Mouse (Mus musculus): ENCODE data around the gene Rnd3. TPM values are rescaled to one million over a fixed set of nuclear protein-coding genes. Genes with fewer than 3 reads are reported as not detected.

The Rnd3 gene
- polyA plus RNA-seq, 1 experiment from 2014 or later, result 214 TPM

DNA sequence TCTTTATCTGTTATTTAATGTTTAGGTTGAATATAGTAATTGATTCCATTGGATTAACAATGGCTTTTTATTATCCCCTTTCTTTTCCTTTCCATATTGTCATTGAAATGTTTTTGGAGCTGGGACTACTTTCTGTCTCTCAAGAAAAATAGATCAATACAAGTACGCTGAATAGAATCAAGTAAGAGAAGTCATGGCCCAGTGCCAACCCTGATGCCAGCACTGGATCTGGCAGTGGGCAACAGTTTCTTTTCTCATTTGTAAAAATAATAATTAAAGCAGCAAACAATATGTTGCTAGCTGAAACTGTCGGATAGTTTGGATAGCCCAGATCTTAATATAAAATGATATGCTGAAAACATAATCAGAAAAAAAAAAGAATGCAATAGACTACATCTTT lies 12.2 kb upstream of the Rnd3 start:
- no peaks in the 10 kb centered on the region for H3K9me3 ChIP-seq (replicated peaks; ENCODE audit: control insufficient read depth, low read length)
- DNase-seq (ENCODE audit: low spot score), result no peak
- no peak overlapping the region for H3K4me3 ChIP-seq (ENCODE audit: low read depth, low read length)
- no peaks in the 10 kb centered on the region for H3K27me3 ChIP-seq (ENCODE audit: control insufficient read depth, insufficient read depth, low read length)
- H3K4me2 ChIP-seq (ENCODE audit: low read depth, low read length), result no peak overlapping the region
- WGBS, result 93% methylated on average over 2 of the region's 2 CpGs
- no peak for ATAC-seq (replicated peaks; ENCODE audit: insufficient number of reproducible peaks, low FRiP score, low TSS enrichment, low read depth)
- no peaks in the 10 kb centered on the region for H3K36me3 ChIP-seq (replicated peaks; ENCODE audit: control insufficient read depth, insufficient read depth, low read depth, low read length)
- H3K27ac ChIP-seq (replicated peaks; ENCODE audit: low read depth, low read length), result no peak overlapping the region
- no peak overlapping the region for H3K9ac ChIP-seq (replicated peaks; ENCODE audit: low read length)
- no peaks in the 10 kb centered on the region for H3K4me1 ChIP-seq (ENCODE audit: control insufficient read depth, insufficient read depth, low read length)

DNA sequence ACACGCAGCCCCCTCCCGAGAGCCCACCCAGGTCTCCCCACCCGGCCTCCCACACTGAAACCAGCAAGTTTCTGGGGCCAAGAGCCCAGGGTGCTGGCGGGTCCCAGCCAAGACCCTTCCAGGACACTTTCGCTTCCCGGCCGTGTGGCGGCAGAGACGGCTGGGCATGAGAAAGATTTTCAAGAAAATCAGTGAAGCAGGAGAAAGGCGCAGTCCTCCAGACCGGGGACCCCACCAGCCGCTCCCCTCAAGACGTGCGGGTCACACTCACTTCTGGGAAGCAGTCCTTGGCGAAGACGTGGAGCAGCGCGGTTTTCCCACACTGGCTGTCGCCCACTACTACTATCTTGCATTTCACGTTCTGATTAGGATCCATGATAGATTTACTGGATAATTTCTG lies 457 bp downstream of the Rnd3 start:
- DNase-seq (ENCODE audit: low spot score) (peak; percentile 49), ATAC-seq (replicated peaks; ENCODE audit: insufficient number of reproducible peaks, low FRiP score, low TSS enrichment, low read depth) (no peak)
- no peaks in the 10 kb centered on the region for H3K36me3 ChIP-seq (replicated peaks; ENCODE audit: control insufficient read depth, insufficient read depth, low read depth, low read length)
- H3K4me1 ChIP-seq (ENCODE audit: control insufficient read depth, insufficient read depth, low read length), result no peaks in the 10 kb centered on the region
- H3K4me3 ChIP-seq (ENCODE audit: low read depth, low read length), result peak overlapping the region; percentile 98
- H3K9ac ChIP-seq (replicated peaks; ENCODE audit: low read length), result peak overlapping the region; percentile 96
- WGBS, result under 1% methylated on average over 20 of the region's 20 CpGs
- no peaks in the 10 kb centered on the region for H3K9me3 ChIP-seq (replicated peaks; ENCODE audit: control insufficient read depth, low read length)
- H3K4me2 ChIP-seq (ENCODE audit: low read depth, low read length), result peak overlapping the region; percentile 74
- H3K27me3 ChIP-seq (ENCODE audit: control insufficient read depth, insufficient read depth, low read length), result no peaks in the 10 kb centered on the region
- peak overlapping the region; percentile 91 for H3K27ac ChIP-seq (replicated peaks; ENCODE audit: low read depth, low read length)

DNA sequence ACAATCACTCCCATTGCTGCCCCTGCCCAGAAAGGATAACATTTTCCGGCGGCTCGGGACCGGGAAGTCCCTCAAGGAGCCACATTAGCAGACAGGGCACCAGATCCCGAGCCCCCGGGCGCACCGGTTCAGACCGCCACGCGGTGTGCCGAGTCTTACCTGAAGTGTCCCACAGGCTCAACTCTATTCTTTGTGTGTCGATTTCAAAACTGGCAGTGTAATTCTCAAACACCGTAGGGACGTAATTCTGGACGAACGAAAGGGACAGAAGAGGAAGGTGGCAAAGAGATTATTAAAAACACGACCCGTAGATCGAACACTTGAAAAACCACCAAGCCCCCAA lies 875 bp downstream of the Rnd3 start:
- no peaks in the 10 kb centered on the region for H3K4me1 ChIP-seq (ENCODE audit: control insufficient read depth, insufficient read depth, low read length)
- H3K4me3 ChIP-seq (ENCODE audit: low read depth, low read length), result peak overlapping the region; percentile 98
- peak overlapping the region; percentile 91 for H3K27ac ChIP-seq (replicated peaks; ENCODE audit: low read depth, low read length)
- under 1% methylated on average over 20 of the region's 20 CpGs for WGBS
- peak overlapping the region; percentile 74 for H3K4me2 ChIP-seq (ENCODE audit: low read depth, low read length)
- H3K36me3 ChIP-seq (replicated peaks; ENCODE audit: control insufficient read depth, insufficient read depth, low read depth, low read length), result no peaks in the 10 kb centered on the region
- DNase-seq (ENCODE audit: low spot score) (peak; percentile 57), ATAC-seq (replicated peaks; ENCODE audit: insufficient number of reproducible peaks, low FRiP score, low TSS enrichment, low read depth) (peak; percentile 12)
- H3K27me3 ChIP-seq (ENCODE audit: control insufficient read depth, insufficient read depth, low read length), result no peaks in the 10 kb centered on the region
- H3K9me3 ChIP-seq (replicated peaks; ENCODE audit: control insufficient read depth, low read length), result no peaks in the 10 kb centered on the region
- peak overlapping the region; percentile 96 for H3K9ac ChIP-seq (replicated peaks; ENCODE audit: low read length)

DNA sequence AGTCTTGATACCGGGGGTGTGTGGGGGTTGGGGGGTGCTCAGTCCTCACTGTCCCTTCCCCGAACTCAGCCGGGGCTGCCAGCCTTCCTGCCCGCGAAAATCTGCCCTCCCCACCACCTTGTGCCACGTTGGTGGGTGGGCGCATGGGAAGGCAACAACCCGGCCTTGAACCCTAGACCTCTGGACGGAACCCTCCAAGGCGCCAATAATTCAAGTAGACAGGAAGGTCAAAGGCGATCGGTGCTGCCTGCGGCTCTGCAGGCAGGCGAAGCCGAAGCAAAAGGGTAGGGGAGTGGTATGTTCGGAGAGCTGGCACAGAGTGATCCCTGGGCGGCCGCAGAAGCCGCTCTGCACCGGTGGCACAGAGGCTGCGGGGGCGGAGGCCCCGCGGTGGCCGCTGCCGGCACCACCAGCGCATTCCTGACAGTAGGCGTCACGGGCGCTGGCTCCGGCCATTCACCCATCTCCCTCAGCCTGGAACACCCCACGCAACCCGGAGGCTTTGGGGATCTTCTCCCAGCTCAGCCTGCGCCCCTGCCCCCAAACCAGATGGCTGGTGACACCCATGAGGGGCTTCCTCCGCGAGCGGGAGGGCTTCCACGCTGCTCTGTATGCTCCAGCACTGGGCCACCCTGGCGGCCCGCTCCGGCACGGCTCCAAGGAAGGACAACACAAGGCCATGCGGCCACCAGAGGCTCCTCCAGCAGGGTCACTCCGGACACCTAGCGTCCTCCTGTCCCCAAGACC lies 1.4 kb downstream of the Rnd3 start:
- no peaks in the 10 kb centered on the region for H3K4me1 ChIP-seq (ENCODE audit: control insufficient read depth, insufficient read depth, low read length)
- DNase-seq (ENCODE audit: low spot score), result peak; percentile 74
- H3K27me3 ChIP-seq (ENCODE audit: control insufficient read depth, insufficient read depth, low read length), result no peaks in the 10 kb centered on the region
- no peaks in the 10 kb centered on the region for H3K36me3 ChIP-seq (replicated peaks; ENCODE audit: control insufficient read depth, insufficient read depth, low read depth, low read length)
- H3K9ac ChIP-seq (replicated peaks; ENCODE audit: low read length), result peak overlapping the region; percentile 96
- peak overlapping the region; percentile 98 for H3K4me3 ChIP-seq (ENCODE audit: low read depth, low read length)
- WGBS, result 1% methylated on average over 45 of the region's 45 CpGs
- peak overlapping the region; percentile 91 for H3K27ac ChIP-seq (replicated peaks; ENCODE audit: low read depth, low read length)
- ATAC-seq (replicated peaks; ENCODE audit: insufficient number of reproducible peaks, low FRiP score, low TSS enrichment, low read depth), result peak; percentile 61
- H3K4me2 ChIP-seq (ENCODE audit: low read depth, low read length), result peak overlapping the region; percentile 74
- no peaks in the 10 kb centered on the region for H3K9me3 ChIP-seq (replicated peaks; ENCODE audit: control insufficient read depth, low read length)

DNA sequence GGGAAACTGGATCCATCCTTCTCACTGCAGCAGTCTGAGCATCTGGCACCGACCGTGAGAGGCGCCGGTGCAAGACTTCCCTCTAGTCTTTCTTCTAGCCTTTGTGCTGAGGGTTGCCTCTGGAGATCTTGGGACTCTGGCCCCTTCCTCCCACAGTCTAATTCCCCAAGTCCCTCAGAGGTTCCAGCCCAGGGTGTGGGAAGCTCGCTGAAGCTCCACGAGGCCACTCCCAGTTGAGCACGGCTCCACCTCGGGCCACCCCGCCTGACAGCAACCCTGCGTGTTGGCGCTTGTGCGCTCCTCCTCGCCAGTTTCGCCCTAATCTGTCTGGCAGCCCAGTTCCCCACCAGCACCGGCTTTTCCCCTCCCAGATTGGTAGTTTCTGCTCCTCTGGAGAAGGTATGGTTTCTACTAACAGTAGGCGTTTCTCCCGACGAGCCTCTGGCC lies 2.0 kb downstream of the Rnd3 start:
- Histone ChIP-seq H3K9me3 (replicated peaks; ENCODE audit: control insufficient read depth, low read length) (no peaks in the 10 kb centered on the region), H3K27ac (replicated peaks; ENCODE audit: low read depth, low read length) (peak overlapping the region; percentile 91), H3K27me3 (ENCODE audit: control insufficient read depth, insufficient read depth, low read length) (no peaks in the 10 kb centered on the region), H3K9ac (replicated peaks; ENCODE audit: low read length) (peak overlapping the region; percentile 96), H3K4me3 (ENCODE audit: low read depth, low read length) (peak overlapping the region; percentile 98), H3K4me1 (ENCODE audit: control insufficient read depth, insufficient read depth, low read length) (no peaks in the 10 kb centered on the region), H3K4me2 (ENCODE audit: low read depth, low read length) (peak overlapping the region; percentile 74), H3K36me3 (replicated peaks; ENCODE audit: control insufficient read depth, insufficient read depth, low read depth, low read length) (no peaks in the 10 kb centered on the region)
- ATAC-seq (replicated peaks; ENCODE audit: insufficient number of reproducible peaks, low FRiP score, low TSS enrichment, low read depth) (peak; percentile 77), DNase-seq (ENCODE audit: low spot score) (peak; percentile 73)
- WGBS, result 0% methylated on average over 18 of the region's 18 CpGs

DNA sequence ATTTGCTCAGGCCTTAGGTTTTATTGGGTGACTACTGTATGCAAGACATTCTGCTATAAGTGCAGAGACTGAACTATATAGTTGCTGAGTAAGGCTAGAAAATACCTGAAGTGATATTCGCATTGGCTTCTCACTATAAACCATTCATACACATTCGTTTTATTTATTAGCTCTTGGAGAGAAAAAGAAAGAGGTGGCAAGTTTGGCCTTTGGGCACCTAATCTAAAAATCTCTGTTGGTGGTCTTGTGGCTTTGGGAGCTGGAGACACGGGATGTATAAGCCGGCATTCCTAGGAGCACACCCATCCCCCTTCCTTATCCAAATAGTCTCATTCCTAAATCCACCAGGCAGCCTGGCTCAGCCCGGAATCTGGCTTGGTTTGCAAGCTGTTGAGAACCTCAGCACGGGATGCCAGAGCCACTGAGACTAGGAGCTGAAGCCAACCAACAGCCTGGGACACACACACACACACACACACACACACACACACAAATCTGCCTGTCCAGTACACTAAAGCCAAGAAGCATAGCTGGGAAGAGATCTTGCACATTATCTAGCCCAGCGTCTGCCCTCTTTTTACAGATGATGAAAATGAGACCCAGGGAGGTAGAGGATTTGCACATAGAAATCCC lies 3.0 kb downstream of the Rnd3 start:
- WGBS, result 9% methylated on average over 7 of the region's 7 CpGs
- H3K27ac ChIP-seq (replicated peaks; ENCODE audit: low read depth, low read length), result 0 out of 2 replicates have a peak overlapping the region, but pooled peaks have one; percentile 91

DNA sequence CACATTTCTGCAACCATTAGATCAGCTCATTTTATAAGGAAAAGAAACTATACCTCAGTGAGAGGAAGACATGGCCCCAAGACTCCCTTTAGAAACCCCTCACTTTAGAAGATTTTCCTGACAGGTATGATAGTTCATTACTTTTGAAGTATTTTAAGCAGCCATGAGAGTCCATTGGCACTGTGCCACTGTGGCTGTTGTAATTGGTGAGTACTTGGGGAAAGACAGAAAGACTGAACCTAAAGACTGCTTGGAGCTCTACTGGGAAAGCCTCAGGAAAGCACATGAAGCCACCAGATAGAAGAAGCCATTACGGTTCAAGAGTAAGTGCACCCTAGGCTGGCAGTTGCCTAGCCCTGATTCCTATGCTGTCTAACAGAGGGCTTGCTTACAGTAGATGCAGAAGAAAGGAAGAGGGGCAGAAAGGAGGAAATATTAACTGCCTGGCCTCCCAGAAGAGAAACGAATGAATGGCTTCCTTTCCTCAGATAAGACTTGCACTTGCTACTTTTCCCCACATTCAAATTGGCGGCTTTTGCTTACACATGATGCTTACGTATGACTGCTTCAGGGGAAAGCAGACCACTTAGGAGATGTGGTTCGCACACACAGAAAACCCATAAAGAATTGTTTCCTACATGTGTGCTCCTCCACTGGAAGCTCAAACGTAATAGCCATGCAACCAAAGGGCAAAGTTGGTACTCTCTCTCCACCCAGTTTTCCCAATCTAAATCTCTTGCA lies 4.4 kb downstream of the Rnd3 start:
- Histone ChIP-seq H3K4me3 (ENCODE audit: low read depth, low read length) (peak overlapping the region; percentile 25), H3K9ac (replicated peaks; ENCODE audit: low read length) (peak overlapping the region; percentile 35; the same call in 1 of the 2 replicates), H3K36me3 (replicated peaks; ENCODE audit: control insufficient read depth, insufficient read depth, low read depth, low read length) (no peaks in the 10 kb centered on the region), H3K4me1 (ENCODE audit: control insufficient read depth, insufficient read depth, low read length) (peaks cover 3% of the 10 kb centered on the region; the same call in 1 of the 2 replicates), H3K9me3 (replicated peaks; ENCODE audit: control insufficient read depth, low read length) (no peaks in the 10 kb centered on the region), H3K4me2 (ENCODE audit: low read depth, low read length) (peak overlapping the region; percentile 44), H3K27ac (replicated peaks; ENCODE audit: low read depth, low read length) (no peak overlapping the region), H3K27me3 (ENCODE audit: control insufficient read depth, insufficient read depth, low read length) (no peaks in the 10 kb centered on the region)
- DNase-seq (ENCODE audit: low spot score) (no peak), ATAC-seq (replicated peaks; ENCODE audit: insufficient number of reproducible peaks, low FRiP score, low TSS enrichment, low read depth) (no peak)
- 56% methylated on average over 6 of the region's 6 CpGs for WGBS

More for the DNA sequence above, 3.0 kb downstream of the Rnd3 start:
- Histone ChIP-seq H3K4me2 (ENCODE audit: low read depth, low read length) (peak overlapping the region; percentile 74), H3K9me3 (replicated peaks; ENCODE audit: control insufficient read depth, low read length) (no peaks in the 10 kb centered on the region), H3K4me1 (ENCODE audit: control insufficient read depth, insufficient read depth, low read length) (peaks cover 3% of the 10 kb centered on the region; the same call in 1 of the 2 replicates), H3K36me3 (replicated peaks; ENCODE audit: control insufficient read depth, insufficient read depth, low read depth, low read length) (no peaks in the 10 kb centered on the region), H3K4me3 (ENCODE audit: low read depth, low read length) (peak overlapping the region; percentile 98), H3K27me3 (ENCODE audit: control insufficient read depth, insufficient read depth, low read length) (no peaks in the 10 kb centered on the region), H3K9ac (replicated peaks; ENCODE audit: low read length) (peak overlapping the region; percentile 96)
- DNase-seq (ENCODE audit: low spot score) (peak; percentile 71), ATAC-seq (replicated peaks; ENCODE audit: insufficient number of reproducible peaks, low FRiP score, low TSS enrichment, low read depth) (no peak)

Data from embryonic facial prominence, embryonic 11.5 days (tissue).